Mouse (Mus musculus) MEL (cell line): ENCODE data around the gene Hectd4. TPM values are rescaled to one million over a fixed set of nuclear protein-coding genes. Genes with fewer than 3 reads are reported as not detected.

Experiments used
- DNase-seq: peaks from one replicate; pipeline ENCODE4 v3.0.0; 2011; ENCODE audit warnings: low read depth, low spot score
- H3K27ac ChIP-seq: 2 replicates; pipeline ENCODE4 v1.5.1; 2012; ENCODE audit warnings: low read depth, mild to moderate bottlenecking, control low read depth, low read length, moderate library complexity; ENCODE audit not compliant: control insufficient read depth
- H3K27me3 ChIP-seq, 2 experiments: fragments of 150-350 bp in 1 of 2; sonication (generic) in 1 of 2; 2 replicates each; pipeline ENCODE4 v1.6.1; 2012; ENCODE audit warnings: low read length in 2 of 2, mild to moderate bottlenecking in 2 of 2, improper control_type of control experiment in 1 of 2, moderate library complexity in 1 of 2; ENCODE audit not compliant: insufficient read depth in 2 of 2, control insufficient read depth in 1 of 2
- H3K36me3 ChIP-seq, 2 experiments: 2 replicates each; pipeline ENCODE4 v1.6.1; 2012 to 2014; ENCODE audit warnings: low read length in 2 of 2, improper control_type of control experiment in 1 of 2, inconsistent platforms in 1 of 2, mild to moderate bottlenecking in 1 of 2; ENCODE audit not compliant: insufficient read depth in 2 of 2, control insufficient read depth in 1 of 2
- H3K4me1 ChIP-seq, 2 experiments: fragments of 150-350 bp in 1 of 2; sonication (generic) in 1 of 2; 2 replicates each; pipeline ENCODE4 v1.6.1; 2012; ENCODE audit warnings: low read length in 2 of 2, improper control_type of control experiment in 1 of 2, mild to moderate bottlenecking in 1 of 2; ENCODE audit not compliant: insufficient read depth in 2 of 2, control insufficient read depth in 1 of 2
- H3K4me3 ChIP-seq, 2 experiments: fragments of 150-350 bp in 1 of 2; sonication (generic) in 1 of 2; 2 replicates each; pipeline ENCODE4 v1.5.1; 2012; ENCODE audit warnings: low read depth in 2 of 2, low read length in 2 of 2, mild to moderate bottlenecking in 2 of 2, moderate library complexity in 2 of 2, control low read depth in 1 of 2, improper control_type of control experiment in 1 of 2; ENCODE audit not compliant: control insufficient read depth in 1 of 2, insufficient read depth in 1 of 2
- H3K79me2 ChIP-seq: 2 replicates; pipeline ENCODE4 v1.6.1; 2012; ENCODE audit warnings: mild to moderate bottlenecking, low read length, moderate library complexity; ENCODE audit not compliant: control insufficient read depth, poor library complexity, insufficient read depth
- H3K9ac ChIP-seq: 2 replicates; pipeline ENCODE4 v1.6.1; 2012; ENCODE audit warnings: low read depth, mild to moderate bottlenecking, control low read depth, low read length, moderate library complexity; ENCODE audit not compliant: control insufficient read depth, poor library complexity, severe bottlenecking
- H3K9me3 ChIP-seq: fragments of 150-350 bp; sonication (generic); replicated peaks from 2 replicates; pipeline ENCODE4 v1.6.1; 2012; ENCODE audit warnings: mild to moderate bottlenecking, low read length, improper control_type of control experiment, moderate library complexity; ENCODE audit not compliant: insufficient read depth
- BHLHE40 ChIP-seq: IDR thresholded peaks from 2 replicates; pipeline ENCODE4 v1.6.1; 2012; ENCODE audit warnings: low read depth, mild to moderate bottlenecking, inconsistent platforms, low read length, improper control_type of control experiment, borderline replicate concordance
- CHD2 ChIP-seq: IDR thresholded peaks from 2 replicates; pipeline ENCODE4 v1.6.1; 2011; ENCODE audit warnings: low read length, improper control_type of control experiment
- EP300 ChIP-seq, 2 experiments: IDR thresholded peaks; 2 replicates each; pipeline ENCODE4 v1.6.1; 2011; ENCODE audit warnings: improper control_type of control experiment in 2 of 2, low read length in 2 of 2, low read depth in 1 of 2, mild to moderate bottlenecking in 1 of 2
- GABPA ChIP-seq: IDR thresholded peaks from 2 replicates; pipeline ENCODE4 v1.6.1; 2012; ENCODE audit warnings: low read depth, mild to moderate bottlenecking, inconsistent platforms, low read length, improper control_type of control experiment, moderate library complexity
- GATA1 ChIP-seq: IDR thresholded peaks from 2 replicates; pipeline ENCODE4 v1.6.1; 2011; ENCODE audit warnings: low read depth, low read length, improper control_type of control experiment
- HCFC1 ChIP-seq: IDR thresholded peaks from 2 replicates; pipeline ENCODE4 v1.6.1; 2012; ENCODE audit warnings: low read depth, mild to moderate bottlenecking, inconsistent platforms, low read length, improper control_type of control experiment, moderate library complexity
- JUND ChIP-seq: IDR thresholded peaks from 2 replicates; pipeline ENCODE4 v1.6.1; 2011; ENCODE audit warnings: low read depth, mild to moderate bottlenecking, improper control_type of control experiment, low read length
- MAX ChIP-seq: IDR thresholded peaks from 2 replicates; pipeline ENCODE4 v1.6.1; 2011; ENCODE audit warnings: low read length, improper control_type of control experiment
- MXI1 ChIP-seq: IDR thresholded peaks from 2 replicates; pipeline ENCODE4 v1.6.1; 2011; ENCODE audit warnings: mild to moderate bottlenecking, low read depth, low read length, improper control_type of control experiment
- MYB ChIP-seq: IDR thresholded peaks from 2 replicates; pipeline ENCODE4 v1.6.1; 2011; ENCODE audit warnings: mild to moderate bottlenecking, low read depth, low read length, improper control_type of control experiment
- NELFE ChIP-seq: IDR thresholded peaks from 2 replicates; pipeline ENCODE4 v1.6.1; 2011; ENCODE audit warnings: low read depth, low read length, improper control_type of control experiment
- POLR2AphosphoS5 ChIP-seq: IDR thresholded peaks from 2 replicates; pipeline ENCODE4 v1.6.1; 2012; ENCODE audit warnings: low read depth, borderline replicate concordance, mild to moderate bottlenecking, inconsistent platforms, low read length, moderate library complexity, mixed read lengths
- RAD21 ChIP-seq: IDR thresholded peaks from 2 replicates; pipeline ENCODE4 v1.6.1; 2011; ENCODE audit warnings: mild to moderate bottlenecking, low read depth, low read length, improper control_type of control experiment
- RCOR1 ChIP-seq: IDR thresholded peaks from 2 replicates; pipeline ENCODE4 v1.6.1; 2012; ENCODE audit warnings: low read depth, mild to moderate bottlenecking, inconsistent platforms, low read length, improper control_type of control experiment
- SMC3 ChIP-seq: IDR thresholded peaks from 2 replicates; pipeline ENCODE4 v1.6.1; 2011; ENCODE audit warnings: low read depth, low read length, improper control_type of control experiment
- TBP ChIP-seq: IDR thresholded peaks from 2 replicates; pipeline ENCODE4 v1.8.0; 2011; ENCODE audit warnings: low read depth, low read length, improper control_type of control experiment
- TCF12 ChIP-seq: IDR thresholded peaks from 2 replicates; pipeline ENCODE4 v1.6.1; 2014; ENCODE audit warnings: low read depth, mild to moderate bottlenecking, inconsistent platforms, low read length, improper control_type of control experiment, moderate library complexity
- UBTF ChIP-seq: IDR thresholded peaks from 2 replicates; pipeline ENCODE4 v1.6.1; 2012; ENCODE audit warnings: low read depth, mild to moderate bottlenecking, inconsistent platforms, low read length, improper control_type of control experiment, moderate library complexity, borderline replicate concordance; ENCODE audit not compliant: insufficient read depth
- USF2 ChIP-seq, 2 experiments: IDR thresholded peaks; 2 replicates each; pipeline ENCODE4 v1.6.1; 2011 to 2012; ENCODE audit warnings: improper control_type of control experiment in 2 of 2, low read length in 2 of 2, borderline replicate concordance in 1 of 2, inconsistent platforms in 1 of 2, low read depth in 1 of 2, mild to moderate bottlenecking in 1 of 2; ENCODE audit not compliant: insufficient read depth in 1 of 2
- ZC3H11A ChIP-seq: IDR thresholded peaks from 2 replicates; pipeline ENCODE4 v1.6.1; 2012; ENCODE audit warnings: low read depth, mild to moderate bottlenecking, inconsistent platforms, low read length, improper control_type of control experiment
- ZKSCAN1 ChIP-seq: IDR thresholded peaks from 2 replicates; pipeline ENCODE4 v1.6.1; 2012; ENCODE audit warnings: low read depth, mild to moderate bottlenecking, inconsistent platforms, low read length, improper control_type of control experiment, moderate library complexity
- ZMIZ1 ChIP-seq: IDR thresholded peaks from 2 replicates; pipeline ENCODE4 v1.6.1; 2012; ENCODE audit warnings: low read depth, mild to moderate bottlenecking, inconsistent platforms, low read length, improper control_type of control experiment, moderate library complexity
- ZNF384 ChIP-seq: IDR thresholded peaks from 2 replicates; pipeline ENCODE4 v1.6.1; 2012; ENCODE audit warnings: low read depth, mild to moderate bottlenecking, inconsistent platforms, low read length, improper control_type of control experiment
- polyA plus RNA-seq, 2 experiments: library from polyadenylated mRNA; stranded (reverse) in 1 of 2; unstranded in 1 of 2; fragments of >175 nt in 1 of 2; fragments of >200 nt in 1 of 2; gene quantifications; 2 replicates each; pipeline versions ENCODE4 v1.2.1 to v1.2.4; 2012; ENCODE audit warnings: low replicate concordance in 2 of 2, low read depth in 1 of 2; ENCODE audit not compliant: insufficient read length in 2 of 2, insufficient read depth in 1 of 2, missing spikeins in 1 of 2
- total RNA-seq: library from RNA; depleted of rRNA; stranded (reverse); fragments of 300-350 nt; gene quantifications from 2 replicates; pipeline ENCODE4 v1.2.3, GENCODE M21; 2012

The Hectd4 gene
- total and polyA plus RNA-seq, 3 experiments, result 7.0 to 10.8 TPM; not detected in 1

- Histone ChIP-seq H3K4me3 (no peak overlapping the region), H3K9me3 (no peaks in the 10 kb centered on the region), H3K27me3 (no peaks in the 10 kb centered on the region), H3K27ac (no peak overlapping the region), H3K79me2 (no peaks in the 10 kb centered on the region), H3K9ac (no peak overlapping the region), H3K4me1 (no peaks in the 10 kb centered on the region), H3K36me3 (peaks cover 0 to 7% of the 10 kb centered on the region in 2 experiments; a peak in 2 of 4 replicates)
- no peak for DNase-seq
- TF ChIP-seq TCF12 (no peak), NELFE (no peak), ZNF384 (no peak), ZKSCAN1 (no peak), EP300 (IDR thresholded peaks at IDR 0.05; ENCODE audit: low read depth in 1 of 2, low read length in 2 of 2) (no peak), UBTF (no peak), RCOR1 (no peak), USF2 (IDR thresholded peaks at IDR 0.05; ENCODE audit: borderline replicate concordance in 1 of 2, insufficient read depth in 1 of 2, low read depth in 1 of 2, low read length in 2 of 2) (no peak), CHD2 (no peak), SMC3 (no peak), HCFC1 (no peak), GABPA (no peak), TBP (no peak), ZC3H11A (no peak), BHLHE40 (no peak), ZMIZ1 (no peak), RAD21 (no peak), POLR2AphosphoS5 (no peak), MXI1 (no peak)
These were observed 60.4 kb downstream of the Hectd4 start for GRCm38 (mm10) chr5:121280456-121280855.

GRCm38 (mm10) chr5:121283051-121283450 is 63.0 kb downstream of the Hectd4 start:
- H3K4me3 ChIP-seq, result no peak overlapping the region
- H3K4me1 ChIP-seq, result no peaks in the 10 kb centered on the region
- no peak overlapping the region for H3K27ac ChIP-seq

More at GRCm38 (mm10) chr5:121283051-121283450, 63.0 kb downstream of the Hectd4 start:
- H3K27me3 ChIP-seq, result no peaks in the 10 kb centered on the region
- TF ChIP-seq ZC3H11A, result no peak
- TF ChIP-seq JUND, result no peak
- no peak for TF ChIP-seq HCFC1
- no peak for TF ChIP-seq GATA1
- no peak for TF ChIP-seq MYB
- no peak for TF ChIP-seq MAX
- peaks cover 0 to 7% of the 10 kb centered on the region in 2 experiments; a peak in 2 of 4 replicates for H3K36me3 ChIP-seq
- H3K79me2 ChIP-seq, result no peaks in the 10 kb centered on the region
- no peak overlapping the region for H3K9ac ChIP-seq
- no peaks in the 10 kb centered on the region for H3K9me3 ChIP-seq
- DNase-seq, result no peak
